Mouse (Mus musculus) limb, embryonic 14.5 days (tissue): Measurements from ENCODE around the gene Fbxo46. TPM values are rescaled to one million over a fixed set of nuclear protein-coding genes. Genes with fewer than 3 reads are reported as not detected.

Source experiments
- ATAC-seq: fragments of 200-750 bp; cut with Nextera tagmentation; 2 replicates; pipeline ENCODE4 v1.8.0; 2017; ENCODE audit warnings: low read depth, moderate number of reproducible peaks, moderate TSS enrichment; ENCODE audit not compliant: low FRiP score
- DNase-seq: peaks from one replicate; pipeline ENCODE4 v3.0.0-alpha.2; 2015; ENCODE audit warnings: low spot score
- H3K27ac ChIP-seq: fragments of 300-500 bp; sonication (generic); replicated peaks from 2 replicates; pipeline ENCODE4 v1.5.1; 2014; ENCODE audit warnings: low read depth, mild to moderate bottlenecking, low read length, moderate library complexity, mixed read lengths
- H3K27me3 ChIP-seq: fragments of 300-500 bp; sonication (generic); 2 replicates; pipeline ENCODE4 v1.6.1; 2014; ENCODE audit warnings: low read length, mixed read lengths; ENCODE audit not compliant: control insufficient read depth, insufficient read depth
- H3K36me3 ChIP-seq: fragments of 300-500 bp; sonication (generic); 2 replicates; pipeline ENCODE4 v1.6.1; 2014; ENCODE audit warnings: mild to moderate bottlenecking, low read length, moderate library complexity, mixed read lengths; ENCODE audit not compliant: control insufficient read depth, insufficient read depth
- H3K4me1 ChIP-seq: fragments of 300-500 bp; sonication (generic); 2 replicates; pipeline ENCODE4 v1.6.1; 2014; ENCODE audit warnings: antibody characterized with exemption, low read length, mixed read lengths; ENCODE audit not compliant: control insufficient read depth, insufficient read depth
- H3K4me2 ChIP-seq: fragments of 300-500 bp; sonication (generic); replicated peaks from 2 replicates; pipeline ENCODE4 v1.6.1; 2014; ENCODE audit warnings: low read depth, mild to moderate bottlenecking, low read length, moderate library complexity; ENCODE audit not compliant: severe bottlenecking
- H3K4me3 ChIP-seq: fragments of 300-500 bp; sonication (generic); replicated peaks from 2 replicates; pipeline ENCODE4 v1.5.1; 2014; ENCODE audit warnings: low read length
- H3K9ac ChIP-seq: fragments of 300-500 bp; sonication (generic); 2 replicates; pipeline ENCODE4 v1.6.1; 2014; ENCODE audit warnings: mild to moderate bottlenecking, low read depth, low read length, moderate library complexity; ENCODE audit not compliant: severe bottlenecking
- H3K9me3 ChIP-seq: fragments of 300-500 bp; sonication (generic); 2 replicates; pipeline ENCODE4 v1.6.1; 2016; ENCODE audit warnings: low read length; ENCODE audit not compliant: control insufficient read depth
- POLR2A ChIP-seq: fragments of 200-500 bp; IDR thresholded peaks from 2 replicates; pipeline ENCODE4 v1.8.0; 2012; ENCODE audit warnings: inconsistent platforms, mild to moderate bottlenecking, moderate library complexity, borderline replicate concordance; ENCODE audit not compliant: insufficient read depth, insufficient read length; ENCODE audit errors: extremely low read depth
- WGBS: fragments of 180-500 bp; shearing (Covaris S2); extraction: QIAGEN DNeasy Blood & Tissue Kit; methylation state at CpG from one replicate; pipeline ENCODE4 v1.1.7; 2014; 5-methylcytosine and 5-hydroxymethylcytosine counted together
- polyA plus RNA-seq, 2 experiments: library from polyadenylated mRNA; depleted of rRNA in 1 of 2; stranded (reverse) in 1 of 2; unstranded in 1 of 2; fragments of >200 nt; fragmentation: Nextera tagmentation in 1 of 2; extraction: Ambion mirVana in 1 of 2; gene quantifications; 2 replicates each; pipeline versions ENCODE4 v1.2.1 to v1.2.3; 2012 to 2014

Gene Fbxo46
- polyA plus RNA-seq, 2 experiments, result 9.9 to 10.6 TPM

DNA sequence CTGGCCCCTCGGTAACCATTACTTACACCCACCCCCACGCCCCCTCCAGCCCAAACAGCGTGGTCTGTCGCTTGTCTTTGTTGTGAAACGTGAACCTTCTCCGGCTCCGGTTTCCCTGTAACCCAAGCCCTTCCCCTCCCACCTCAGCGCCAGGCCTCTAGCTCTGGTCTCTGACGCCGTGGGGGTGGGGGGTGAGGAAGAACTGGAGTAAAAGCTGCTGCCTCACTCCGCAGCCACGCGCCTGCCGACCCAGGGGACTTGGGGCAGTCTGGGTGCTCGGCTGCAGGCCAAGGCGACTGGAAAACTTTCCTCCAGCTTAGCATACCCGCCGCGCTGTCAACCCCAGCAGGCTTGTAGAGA, 23.9 kb upstream of the Fbxo46 start:
- Histone ChIP-seq H3K9ac (peak overlapping the region; percentile 94), H3K4me1 (peaks cover 37% of the 10 kb centered on the region), H3K36me3 (peaks cover 25% of the 10 kb centered on the region), H3K9me3 (no peaks in the 10 kb centered on the region), H3K27me3 (no peaks in the 10 kb centered on the region), H3K27ac (peak overlapping the region; percentile 98), H3K4me3 (peak overlapping the region; percentile 79), H3K4me2 (peak overlapping the region; percentile 84)
- peak; percentile 17 for ATAC-seq
- 0% methylated on average over 18 of the region's 19 CpGs for WGBS
- peak; percentile 83 for DNase-seq
- TF ChIP-seq POLR2A, result no peak

DNA sequence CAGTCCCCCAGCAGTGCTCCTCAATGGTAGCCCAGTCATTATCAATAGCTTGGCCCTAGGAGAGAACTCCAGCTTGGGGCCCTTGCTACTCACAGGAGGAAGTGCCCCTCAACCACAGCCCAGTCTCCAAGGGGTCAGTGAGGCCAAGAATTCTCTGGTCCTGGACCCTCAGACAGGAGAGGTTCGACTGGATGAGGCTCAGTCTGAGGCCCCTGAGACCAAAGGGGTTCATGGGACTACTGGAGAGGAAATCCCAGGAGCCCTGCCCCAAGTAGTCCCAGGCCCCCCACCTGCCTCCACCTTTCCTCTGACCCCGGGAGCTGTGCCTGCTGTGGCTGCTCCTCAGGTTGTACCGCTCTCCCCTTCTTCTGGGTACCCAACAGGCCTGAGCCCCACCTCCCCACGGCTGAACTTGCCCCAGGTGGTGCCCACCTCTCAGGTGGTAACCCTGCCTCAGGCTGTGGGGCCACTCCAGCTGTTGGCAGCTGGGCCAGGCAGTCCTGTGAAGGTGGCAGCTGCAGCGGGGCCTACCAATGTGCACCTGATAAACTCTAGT, 23.2 kb upstream of the Fbxo46 start:
- WGBS, result 54% methylated on average over 5 of the region's 5 CpGs
- Histone ChIP-seq H3K36me3 (peaks cover 19% of the 10 kb centered on the region), H3K27me3 (no peaks in the 10 kb centered on the region), H3K4me2 (peak overlapping the region; percentile 84), H3K4me3 (peak overlapping the region; percentile 79), H3K27ac (peak overlapping the region; percentile 98), H3K9me3 (no peaks in the 10 kb centered on the region), H3K9ac (peak overlapping the region; percentile 94), H3K4me1 (peaks cover 36% of the 10 kb centered on the region)
- DNase-seq, result no peak
- no peak for TF ChIP-seq POLR2A
- ATAC-seq, result no peak

DNA sequence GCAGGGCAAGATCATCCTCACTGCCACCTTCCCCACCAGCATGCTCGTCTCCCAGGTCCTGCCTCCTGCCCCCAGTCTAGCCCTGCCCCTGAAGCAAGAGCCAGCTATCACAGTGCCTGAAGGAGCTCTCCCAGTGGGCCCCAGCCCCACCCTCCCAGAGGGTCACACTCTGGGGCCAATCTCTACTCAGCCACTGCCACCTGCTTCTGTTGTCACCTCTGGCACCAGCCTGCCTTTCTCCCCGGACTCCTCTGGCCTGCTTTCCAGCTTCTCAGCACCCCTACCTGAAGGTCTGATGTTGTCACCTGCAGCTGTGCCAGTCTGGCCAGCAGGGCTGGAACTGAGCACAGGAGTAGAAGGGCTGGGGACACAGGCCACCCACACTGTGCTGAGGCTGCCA, 22.4 kb upstream of the Fbxo46 start:
- ATAC-seq (no peak), DNase-seq (no peak)
- TF ChIP-seq POLR2A, result no peak
- peaks cover 14% of the 10 kb centered on the region for H3K36me3 ChIP-seq
- 52% methylated on average over 2 of the region's 2 CpGs for WGBS
- H3K9ac ChIP-seq, result no peak overlapping the region
- no peak overlapping the region for H3K4me2 ChIP-seq
- peaks cover 29% of the 10 kb centered on the region for H3K4me1 ChIP-seq
- H3K9me3 ChIP-seq, result no peaks in the 10 kb centered on the region
- no peak overlapping the region for H3K4me3 ChIP-seq
- no peak overlapping the region for H3K27ac ChIP-seq
- H3K27me3 ChIP-seq, result no peaks in the 10 kb centered on the region

DNA sequence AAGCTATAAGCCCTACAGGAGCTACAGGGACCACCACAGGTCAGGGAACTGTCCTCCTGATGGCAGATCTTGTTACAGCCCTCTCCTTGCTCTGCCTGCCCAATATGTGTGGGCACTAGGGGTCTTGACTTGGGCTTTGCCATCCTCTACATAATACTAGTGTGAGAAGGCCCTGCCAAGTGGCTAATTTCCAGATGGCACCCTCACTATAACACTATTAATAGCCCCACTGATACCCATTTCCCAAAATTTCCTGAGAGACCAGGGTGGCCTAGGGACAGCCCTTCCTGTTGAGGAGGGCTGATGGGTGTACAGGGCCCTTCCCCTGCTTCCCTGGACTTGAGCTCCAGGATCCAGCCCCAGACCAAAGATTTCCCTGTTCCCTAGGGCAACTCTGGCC, 21.8 kb upstream of the Fbxo46 start:
- H3K27me3 ChIP-seq, result no peaks in the 10 kb centered on the region
- no peak overlapping the region for H3K4me3 ChIP-seq
- ATAC-seq (no peak), DNase-seq (no peak)
- H3K9ac ChIP-seq, result no peak overlapping the region
- H3K27ac ChIP-seq, result no peak overlapping the region
- H3K4me1 ChIP-seq, result peaks cover 23% of the 10 kb centered on the region
- H3K9me3 ChIP-seq, result no peaks in the 10 kb centered on the region
- TF ChIP-seq POLR2A, result no peak
- H3K4me2 ChIP-seq, result no peak overlapping the region
- H3K36me3 ChIP-seq, result peaks cover 14% of the 10 kb centered on the region

DNA sequence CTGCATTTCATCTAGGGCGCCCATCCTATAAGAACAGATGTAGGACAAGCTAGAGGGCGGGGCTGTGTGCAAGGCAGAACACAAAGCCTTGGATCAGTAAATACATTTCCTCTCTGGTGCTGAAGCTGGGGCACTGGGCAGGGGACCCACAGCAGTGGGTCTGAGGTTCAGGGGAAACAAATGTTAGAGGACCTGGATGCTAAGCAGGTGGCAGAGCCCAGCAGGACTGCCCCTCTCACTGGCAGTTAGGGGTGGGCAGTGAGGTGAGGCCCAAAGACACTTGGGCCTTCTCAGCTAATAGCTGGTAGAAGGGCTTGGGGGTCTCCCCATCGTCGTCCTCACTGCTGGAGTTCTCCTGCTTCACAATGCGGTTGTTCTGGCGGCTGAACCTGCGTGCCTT, 20.8 kb upstream of the Fbxo46 start:
- ATAC-seq (no peak), DNase-seq (no peak)
- no peak overlapping the region for H3K4me2 ChIP-seq
- TF ChIP-seq POLR2A, result no peak
- no peaks in the 10 kb centered on the region for H3K27me3 ChIP-seq
- 68% methylated on average over 7 of the region's 7 CpGs for WGBS
- H3K4me3 ChIP-seq, result no peak overlapping the region
- peaks cover 14% of the 10 kb centered on the region for H3K36me3 ChIP-seq
- no peak overlapping the region for H3K9ac ChIP-seq
- H3K4me1 ChIP-seq, result peaks cover 16% of the 10 kb centered on the region
- H3K9me3 ChIP-seq, result no peaks in the 10 kb centered on the region
- H3K27ac ChIP-seq, result no peak overlapping the region

DNA sequence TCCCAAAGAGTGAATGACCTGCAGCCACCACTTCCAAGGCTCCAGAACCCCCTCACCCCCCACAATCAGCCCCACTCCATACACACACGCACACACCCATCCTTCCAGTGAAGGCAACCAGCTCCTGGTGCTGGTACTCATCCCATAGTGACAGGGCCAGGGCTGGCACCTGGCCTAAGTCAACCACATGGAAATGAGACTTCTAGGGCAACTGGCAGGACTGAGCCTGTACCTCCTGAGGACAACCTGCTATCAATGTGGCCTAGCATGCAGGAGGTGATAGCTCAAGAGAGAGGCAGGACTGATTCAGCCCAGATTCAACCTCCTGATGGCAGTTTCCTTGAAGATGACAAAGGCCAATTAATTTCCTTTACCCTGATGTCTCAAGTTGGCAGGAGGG, 19.4 kb upstream of the Fbxo46 start:
- Histone ChIP-seq H3K4me2 (no peak overlapping the region), H3K9me3 (no peaks in the 10 kb centered on the region), H3K9ac (no peak overlapping the region), H3K4me1 (peaks cover 16% of the 10 kb centered on the region), H3K27ac (no peak overlapping the region), H3K4me3 (no peak overlapping the region), H3K36me3 (peaks cover 14% of the 10 kb centered on the region), H3K27me3 (no peaks in the 10 kb centered on the region)
- no peak for TF ChIP-seq POLR2A
- no peak for ATAC-seq
- no peak for DNase-seq
- WGBS, result 67% methylated on average over 1 of the region's 1 CpGs
